Mouse (Mus musculus): ENCODE measurements at regions not wholly inside any gene's neighbourhood (a gene's known extent, or its start where the extent isn't known, plus 50 kb on each side); places are given as distances from the start of the nearest gene placed in this dataset.

GRCm38 (mm10) chr4:125439856-125440255 lies 50.6 kb upstream of the Grik3 start:
- DNase-seq (ENCODE audit: low read depth in 1 of 2, low spot score in 2 of 2): no peak
- H3K27me3 ChIP-seq (ENCODE audit: control insufficient read depth, insufficient read depth, low read length): no peaks in the 10 kb centered on the region
- no peak overlapping the region for H3K27ac ChIP-seq (ENCODE audit: insufficient read depth, low read length)
- TF ChIP-seq CTCF (IDR thresholded peaks at IDR 0.05; ENCODE audit: extremely low read depth, insufficient read depth, insufficient read length, insufficient replicate concordance) (no peak), POLR2A (IDR thresholded peaks at IDR 0.05; ENCODE audit: low read depth, low read length) (no peak)
- WGBS: 61% methylated on average over 9 of the region's 9 CpGs
- H3K4me1 ChIP-seq (ENCODE audit: control insufficient read depth, insufficient read depth, insufficient read length): no peaks in the 10 kb centered on the region
- H3K4me3 ChIP-seq (ENCODE audit: extremely low read depth, insufficient read depth, insufficient read length): no peak overlapping the region
- no peaks in the 10 kb centered on the region for H3K36me3 ChIP-seq (ENCODE audit: control insufficient read depth, insufficient read depth, low read length)

GRCm38 (mm10) chr4:125437161-125437822 lies 53.2 kb upstream of the Grik3 start:
- no peaks in the 10 kb centered on the region for H3K27me3 ChIP-seq (ENCODE audit: control insufficient read depth, insufficient read depth, low read length)
- H3K4me1 ChIP-seq (ENCODE audit: control insufficient read depth, insufficient read depth, insufficient read length): no peaks in the 10 kb centered on the region
- 84% methylated on average over 13 of the region's 13 CpGs for WGBS
- no peak overlapping the region for H3K27ac ChIP-seq (ENCODE audit: insufficient read depth, low read length)
- no peaks in the 10 kb centered on the region for H3K36me3 ChIP-seq (ENCODE audit: control insufficient read depth, insufficient read depth, low read length)
- TF ChIP-seq CTCF (IDR thresholded peaks at IDR 0.05; ENCODE audit: extremely low read depth, insufficient read depth, insufficient read length, insufficient replicate concordance): no peak
- TF ChIP-seq POLR2A (IDR thresholded peaks at IDR 0.05; ENCODE audit: low read depth, low read length): no peak
- no peak for DNase-seq (ENCODE audit: low read depth in 1 of 2, low spot score in 2 of 2)
- H3K4me3 ChIP-seq (ENCODE audit: extremely low read depth, insufficient read depth, insufficient read length): no peak overlapping the region

GRCm38 (mm10) chr4:125433511-125433910 lies 57.0 kb upstream of the Grik3 start:
- Histone ChIP-seq H3K27ac (ENCODE audit: insufficient read depth, low read length) (no peak overlapping the region), H3K36me3 (ENCODE audit: control insufficient read depth, insufficient read depth, low read length) (no peaks in the 10 kb centered on the region), H3K27me3 (ENCODE audit: control insufficient read depth, insufficient read depth, low read length) (no peaks in the 10 kb centered on the region), H3K4me3 (ENCODE audit: extremely low read depth, insufficient read depth, insufficient read length) (no peak overlapping the region), H3K4me1 (ENCODE audit: control insufficient read depth, insufficient read depth, insufficient read length) (no peaks in the 10 kb centered on the region)
- DNase-seq (ENCODE audit: low read depth in 1 of 2, low spot score in 2 of 2): no peak
- WGBS: 84% methylated on average over 3 of the region's 3 CpGs
- TF ChIP-seq CTCF (IDR thresholded peaks at IDR 0.05; ENCODE audit: extremely low read depth, insufficient read depth, insufficient read length, insufficient replicate concordance) (no peak), POLR2A (IDR thresholded peaks at IDR 0.05; ENCODE audit: low read depth, low read length) (no peak)

DNA sequence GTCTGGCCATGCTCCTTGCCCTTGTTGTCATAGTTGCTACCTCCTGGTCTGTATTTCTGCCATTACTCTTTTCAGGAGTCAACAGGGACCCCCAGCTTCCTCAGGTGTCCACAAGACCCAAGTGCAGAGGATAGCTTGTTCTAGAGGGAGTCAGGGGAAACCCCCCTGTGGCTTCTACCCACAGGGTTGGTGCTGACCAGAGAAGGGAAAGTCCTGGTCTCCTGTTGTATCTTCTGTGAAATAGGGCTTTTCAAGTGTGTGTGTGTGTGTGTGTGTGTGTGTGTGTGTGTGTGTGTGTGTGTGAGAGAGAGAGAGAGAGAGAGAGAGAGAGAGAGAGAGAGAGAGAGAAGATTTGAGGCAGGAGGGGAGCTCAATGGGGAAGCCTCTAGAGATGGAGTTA lies 58.9 kb upstream of the Grik3 start:
- Histone ChIP-seq H3K4me1 (ENCODE audit: control insufficient read depth, insufficient read depth, insufficient read length) (no peaks in the 10 kb centered on the region; the same call in 1 of the 2 replicates), H3K27ac (ENCODE audit: insufficient read depth, low read length) (no peak overlapping the region), H3K4me3 (ENCODE audit: extremely low read depth, insufficient read depth, insufficient read length) (no peak overlapping the region), H3K27me3 (ENCODE audit: control insufficient read depth, insufficient read depth, low read length) (no peaks in the 10 kb centered on the region), H3K36me3 (ENCODE audit: control insufficient read depth, insufficient read depth, low read length) (no peaks in the 10 kb centered on the region)
- DNase-seq (ENCODE audit: low read depth in 1 of 2, low spot score in 2 of 2): no peak
- TF ChIP-seq CTCF (IDR thresholded peaks at IDR 0.05; ENCODE audit: extremely low read depth, insufficient read depth, insufficient read length, insufficient replicate concordance) (no peak), POLR2A (IDR thresholded peaks at IDR 0.05; ENCODE audit: low read depth, low read length) (no peak)

DNA sequence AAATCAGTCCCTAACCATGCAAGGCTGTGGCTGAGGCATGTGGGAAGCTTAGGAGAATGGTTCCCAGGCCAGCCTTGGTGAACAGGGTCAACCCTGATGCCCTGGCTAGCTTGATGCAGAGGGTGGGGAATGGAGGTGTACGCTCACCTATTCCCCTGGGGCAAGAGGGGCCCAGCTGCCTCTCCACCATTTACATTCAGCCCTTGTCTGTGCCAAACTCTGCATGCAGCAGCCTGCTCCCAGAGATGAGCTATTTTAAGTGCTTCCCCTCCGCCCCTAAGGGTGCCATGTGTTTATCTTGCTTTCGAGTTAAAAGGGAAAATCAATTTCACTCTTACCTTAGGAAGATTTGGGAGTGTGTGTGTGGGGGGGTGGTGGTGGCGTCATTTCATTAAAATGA lies 59.7 kb upstream of the Grik3 start:
- Histone ChIP-seq H3K4me3 (ENCODE audit: extremely low read depth, insufficient read depth, insufficient read length) (no peak overlapping the region), H3K4me1 (ENCODE audit: control insufficient read depth, insufficient read depth, insufficient read length) (no peaks in the 10 kb centered on the region; the same call in 1 of the 2 replicates), H3K27ac (ENCODE audit: insufficient read depth, low read length) (no peak overlapping the region), H3K36me3 (ENCODE audit: control insufficient read depth, insufficient read depth, low read length) (no peaks in the 10 kb centered on the region), H3K27me3 (ENCODE audit: control insufficient read depth, insufficient read depth, low read length) (no peaks in the 10 kb centered on the region)
- WGBS: 59% methylated on average over 4 of the region's 4 CpGs
- TF ChIP-seq POLR2A (IDR thresholded peaks at IDR 0.05; ENCODE audit: low read depth, low read length): no peak
- TF ChIP-seq CTCF (IDR thresholded peaks at IDR 0.05; ENCODE audit: extremely low read depth, insufficient read depth, insufficient read length, insufficient replicate concordance): no peak
- DNase-seq (ENCODE audit: low read depth in 1 of 2, low spot score in 2 of 2): no peak

GRCm38 (mm10) chr4:125428736-125429135 lies 61.8 kb upstream of the Grik3 start:
- 91% methylated on average over 14 of the region's 14 CpGs for WGBS
- Histone ChIP-seq H3K27ac (ENCODE audit: insufficient read depth, low read length) (no peak overlapping the region), H3K4me1 (ENCODE audit: control insufficient read depth, insufficient read depth, insufficient read length) (no peaks in the 10 kb centered on the region; the same call in 1 of the 2 replicates), H3K36me3 (ENCODE audit: control insufficient read depth, insufficient read depth, low read length) (no peaks in the 10 kb centered on the region), H3K27me3 (ENCODE audit: control insufficient read depth, insufficient read depth, low read length) (no peaks in the 10 kb centered on the region), H3K4me3 (ENCODE audit: extremely low read depth, insufficient read depth, insufficient read length) (no peak overlapping the region)
- DNase-seq (ENCODE audit: low read depth in 1 of 2, low spot score in 2 of 2): no peak
- no peak for TF ChIP-seq CTCF (IDR thresholded peaks at IDR 0.05; ENCODE audit: extremely low read depth, insufficient read depth, insufficient read length, insufficient replicate concordance)
- TF ChIP-seq POLR2A (IDR thresholded peaks at IDR 0.05; ENCODE audit: low read depth, low read length): no peak

GRCm38 (mm10) chr4:125420561-125421241 lies 69.8 kb upstream of the Grik3 start:
- H3K36me3 ChIP-seq (ENCODE audit: control insufficient read depth, insufficient read depth, low read length): no peaks in the 10 kb centered on the region
- H3K4me1 ChIP-seq (ENCODE audit: control insufficient read depth, insufficient read depth, insufficient read length): no peaks in the 10 kb centered on the region
- DNase-seq (ENCODE audit: low read depth in 1 of 2, low spot score in 2 of 2): no peak
- H3K4me3 ChIP-seq (ENCODE audit: extremely low read depth, insufficient read depth, insufficient read length): no peak overlapping the region
- no peaks in the 10 kb centered on the region for H3K27me3 ChIP-seq (ENCODE audit: control insufficient read depth, insufficient read depth, low read length)
- TF ChIP-seq CTCF (IDR thresholded peaks at IDR 0.05; ENCODE audit: extremely low read depth, insufficient read depth, insufficient read length, insufficient replicate concordance) (no peak), POLR2A (IDR thresholded peaks at IDR 0.05; ENCODE audit: low read depth, low read length) (no peak)
- 77% methylated on average over 5 of the region's 5 CpGs for whole genome bisulfite sequencing
- H3K27ac ChIP-seq (ENCODE audit: insufficient read depth, low read length): no peak overlapping the region

All from spleen, adult 2 months (tissue).